Mouse (Mus musculus): Measurements from ENCODE around the gene Hdac5. TPM values are rescaled to one million over a fixed set of nuclear protein-coding genes. Genes with fewer than 3 reads are reported as not detected.

Gene Hdac5
- 17.0 TPM for polyA plus RNA-seq (2015; fragmentation: Illumina TruSeq; extraction: RNeasy Lipid Tissue Mini Kit (QIAGEN cat#74804); ENCODE audit: insufficient read depth, low replicate concordance)

GRCm38 (mm10) chr11:102230006-102230741 is at the start of gene Hdac5:
Gene Hdac5 (minus strand): TSS chr11:102230166.

DNA sequence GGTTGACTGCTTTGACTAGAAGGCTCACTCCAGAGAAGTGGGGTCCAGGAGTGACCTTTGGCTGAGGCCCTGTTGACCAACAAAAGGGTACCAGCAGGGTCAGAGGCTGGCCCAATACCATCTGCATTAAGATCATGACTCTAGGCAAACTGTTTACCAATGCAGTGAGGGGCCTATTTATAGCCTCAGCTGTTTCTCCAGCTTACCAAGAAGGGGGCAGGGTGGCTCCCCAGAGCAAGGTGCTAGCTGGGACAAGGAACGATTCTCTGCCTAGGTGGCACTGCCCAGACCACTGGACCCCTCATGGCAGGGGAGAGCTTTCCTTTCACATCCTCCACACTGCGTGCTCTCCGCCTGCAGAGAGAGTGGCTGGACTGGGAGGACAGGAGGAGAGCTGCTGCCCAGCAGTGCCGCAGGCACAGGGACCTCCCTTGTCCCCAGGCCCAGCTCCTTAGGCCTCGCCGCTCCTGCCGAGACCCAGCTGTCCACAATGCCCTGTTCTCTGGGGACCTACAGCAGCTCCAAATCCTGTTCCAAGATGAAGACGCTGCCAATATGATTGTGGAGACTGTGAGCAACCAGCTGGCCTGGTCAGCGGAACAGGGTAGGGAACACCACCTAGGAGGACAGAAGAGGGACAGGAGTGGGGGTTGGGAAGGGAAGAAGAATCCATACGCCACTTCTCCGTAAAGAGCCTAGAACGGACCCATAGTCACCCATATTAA is 38.7 kb upstream of the Hdac5 start, which contains the start of gene Asb16:
Gene Asb16, plus strand, starts transcription at position 224 of the 725 bp plus-strand sequence.

GRCm38 (mm10) chr11:102248630-102249230 is 18.8 kb upstream of the Hdac5 start, which contains the start of gene BC030867:
Gene BC030867 (plus strand): TSS chr11:102248882.

GRCm38 (mm10) chr11:102189461-102190436 is 40.2 kb downstream of the Hdac5 start, which contains the start of gene G6pc3:
Gene G6pc3 (plus strand): TSS chr11:102189620.

GRCm38 (mm10) chr11:102184646-102185495 is 45.1 kb downstream of the Hdac5 start, which contains the start of gene Lsm12:
Gene Lsm12 (minus strand): TSS chr11:102185296.

GRCm38 (mm10) chr11:102156039-102156785 is 73.8 kb downstream of the Hdac5 start, which contains the start of gene Tmem101:
Gene Tmem101 (minus strand): TSS chr11:102156404.

GRCm38 (mm10) chr11:102145471-102146001 is 84.4 kb downstream of the Hdac5 start, which contains the start of gene Nags:
Gene Nags (plus strand): TSS chr11:102145513.

Other genes starting within 250 kb of the Hdac5 start
- gene Cfap97d1, start 245.9 kb downstream of the Hdac5 start, polyA plus RNA-seq (2015; fragmentation: Illumina TruSeq; extraction: RNeasy Lipid Tissue Mini Kit (QIAGEN cat#74804); ENCODE audit: insufficient read depth, low replicate concordance), result not detected
- gene Dusp3, start 243.2 kb downstream of the Hdac5 start, polyA plus RNA-seq (2015; fragmentation: Illumina TruSeq; extraction: RNeasy Lipid Tissue Mini Kit (QIAGEN cat#74804); ENCODE audit: insufficient read depth, low replicate concordance), result 29.7 TPM
- 2.9 TPM for gene Mpp3, start 201.7 kb downstream of the Hdac5 start, polyA plus RNA-seq (2015; fragmentation: Illumina TruSeq; extraction: RNeasy Lipid Tissue Mini Kit (QIAGEN cat#74804); ENCODE audit: insufficient read depth, low replicate concordance)
- 14.5 TPM for gene Cd300lg, start 188.7 kb downstream of the Hdac5 start, polyA plus RNA-seq (2015; fragmentation: Illumina TruSeq; extraction: RNeasy Lipid Tissue Mini Kit (QIAGEN cat#74804); ENCODE audit: insufficient read depth, low replicate concordance)
- gene Mpp2, start 141.7 kb downstream of the Hdac5 start, polyA plus RNA-seq (2015; fragmentation: Illumina TruSeq; extraction: RNeasy Lipid Tissue Mini Kit (QIAGEN cat#74804); ENCODE audit: insufficient read depth, low replicate concordance), result 1.4 TPM
- gene Ppy, start 128.8 kb downstream of the Hdac5 start, polyA plus RNA-seq (2015; fragmentation: Illumina TruSeq; extraction: RNeasy Lipid Tissue Mini Kit (QIAGEN cat#74804); ENCODE audit: insufficient read depth, low replicate concordance), result not detected
- gene Pyy, start 122.3 kb downstream of the Hdac5 start, polyA plus RNA-seq (2015; fragmentation: Illumina TruSeq; extraction: RNeasy Lipid Tissue Mini Kit (QIAGEN cat#74804); ENCODE audit: insufficient read depth, low replicate concordance), result not detected
- gene Nags, start 84.7 kb downstream of the Hdac5 start, polyA plus RNA-seq (2015; fragmentation: Illumina TruSeq; extraction: RNeasy Lipid Tissue Mini Kit (QIAGEN cat#74804); ENCODE audit: insufficient read depth, low replicate concordance), result not detected
- gene Tmem101, start 73.8 kb downstream of the Hdac5 start, polyA plus RNA-seq (2015; fragmentation: Illumina TruSeq; extraction: RNeasy Lipid Tissue Mini Kit (QIAGEN cat#74804); ENCODE audit: insufficient read depth, low replicate concordance), result 6.3 TPM
- 36.5 TPM for gene Lsm12, start 44.9 kb downstream of the Hdac5 start, polyA plus RNA-seq (2015; fragmentation: Illumina TruSeq; extraction: RNeasy Lipid Tissue Mini Kit (QIAGEN cat#74804); ENCODE audit: insufficient read depth, low replicate concordance)
- 22.7 TPM for gene G6pc3, start 40.5 kb downstream of the Hdac5 start, polyA plus RNA-seq (2015; fragmentation: Illumina TruSeq; extraction: RNeasy Lipid Tissue Mini Kit (QIAGEN cat#74804); ENCODE audit: insufficient read depth, low replicate concordance)
- 1.2 TPM for gene BC030867, start 18.7 kb upstream of the Hdac5 start, polyA plus RNA-seq (2015; fragmentation: Illumina TruSeq; extraction: RNeasy Lipid Tissue Mini Kit (QIAGEN cat#74804); ENCODE audit: insufficient read depth, low replicate concordance)
- not detected for gene Asb16, start 38.6 kb upstream of the Hdac5 start, polyA plus RNA-seq (2015; fragmentation: Illumina TruSeq; extraction: RNeasy Lipid Tissue Mini Kit (QIAGEN cat#74804); ENCODE audit: insufficient read depth, low replicate concordance)
- gene Tmub2, start 54.8 kb upstream of the Hdac5 start, polyA plus RNA-seq (2015; fragmentation: Illumina TruSeq; extraction: RNeasy Lipid Tissue Mini Kit (QIAGEN cat#74804); ENCODE audit: insufficient read depth, low replicate concordance), result 24.4 TPM
- gene Atxn7l3, start 66.5 kb upstream of the Hdac5 start, polyA plus RNA-seq (2015; fragmentation: Illumina TruSeq; extraction: RNeasy Lipid Tissue Mini Kit (QIAGEN cat#74804); ENCODE audit: insufficient read depth, low replicate concordance), result 36.7 TPM
- gene Ubtf, start 89.6 kb upstream of the Hdac5 start, polyA plus RNA-seq (2015; fragmentation: Illumina TruSeq; extraction: RNeasy Lipid Tissue Mini Kit (QIAGEN cat#74804); ENCODE audit: insufficient read depth, low replicate concordance), result 81.7 TPM
- 79.8 TPM for gene Slc4a1, start 136.0 kb upstream of the Hdac5 start, polyA plus RNA-seq (2015; fragmentation: Illumina TruSeq; extraction: RNeasy Lipid Tissue Mini Kit (QIAGEN cat#74804); ENCODE audit: insufficient read depth, low replicate concordance)
- 1.4 TPM for gene Rundc3a, start 163.2 kb upstream of the Hdac5 start, polyA plus RNA-seq (2015; fragmentation: Illumina TruSeq; extraction: RNeasy Lipid Tissue Mini Kit (QIAGEN cat#74804); ENCODE audit: insufficient read depth, low replicate concordance)
- 60.0 TPM for gene Slc25a39, start 177.8 kb upstream of the Hdac5 start, polyA plus RNA-seq (2015; fragmentation: Illumina TruSeq; extraction: RNeasy Lipid Tissue Mini Kit (QIAGEN cat#74804); ENCODE audit: insufficient read depth, low replicate concordance)
- gene Grn, start 200.1 kb upstream of the Hdac5 start, polyA plus RNA-seq (2015; fragmentation: Illumina TruSeq; extraction: RNeasy Lipid Tissue Mini Kit (QIAGEN cat#74804); ENCODE audit: insufficient read depth, low replicate concordance), result 109 TPM
- gene Fam171a2, start 217.5 kb upstream of the Hdac5 start, polyA plus RNA-seq (2015; fragmentation: Illumina TruSeq; extraction: RNeasy Lipid Tissue Mini Kit (QIAGEN cat#74804); ENCODE audit: insufficient read depth, low replicate concordance), result not detected
- gene Itga2b, start 240.0 kb upstream of the Hdac5 start, polyA plus RNA-seq (2015; fragmentation: Illumina TruSeq; extraction: RNeasy Lipid Tissue Mini Kit (QIAGEN cat#74804); ENCODE audit: insufficient read depth, low replicate concordance), result 4.6 TPM